Mouse (Mus musculus) small intestine, adult 2 months (tissue): Measurements from ENCODE around the gene Sirpb1a.
"Not testable (repeated sequence)": the region's sequence is repeated elsewhere in the genome, so short reads cannot be mapped to it uniquely, and the experiment has no call there.

Experiments
- CTCF ChIP-seq: fragments of 200-500 bp; IDR thresholded peaks from 2 replicates; pipeline ENCODE4 v1.5.1; 2012; ENCODE audit warnings: low read depth, mild to moderate bottlenecking, control low read depth, inconsistent platforms, low read length, moderate library complexity, mixed read lengths; ENCODE audit not compliant: insufficient replicate concordance, insufficient read length; ENCODE audit errors: extremely low read depth
- POLR2A ChIP-seq: fragments of 200-500 bp; IDR thresholded peaks from 2 replicates; pipeline ENCODE4 v1.6.1; 2012; ENCODE audit warnings: low read depth, mild to moderate bottlenecking, control low read depth, inconsistent platforms, low read length, moderate library complexity

GRCm38 (mm10) chr3:15439844-15440243 is 13.5 kb upstream of the Sirpb1a start:
- TF ChIP-seq CTCF, POLR2A: not testable (repeated sequence)
